Mouse (Mus musculus) telencephalon, adult 2 months (tissue): ENCODE measurements at regions not wholly inside any gene's neighbourhood (a gene's known extent, or its start where the extent isn't known, plus 50 kb on each side); places are given as distances from the start of the nearest gene placed in this dataset.

Experiments
- DNase-seq: peaks from one replicate; pipeline ENCODE4 v3.0.0-alpha.2; 2011; ENCODE audit warnings: low read depth, low spot score

DNA sequence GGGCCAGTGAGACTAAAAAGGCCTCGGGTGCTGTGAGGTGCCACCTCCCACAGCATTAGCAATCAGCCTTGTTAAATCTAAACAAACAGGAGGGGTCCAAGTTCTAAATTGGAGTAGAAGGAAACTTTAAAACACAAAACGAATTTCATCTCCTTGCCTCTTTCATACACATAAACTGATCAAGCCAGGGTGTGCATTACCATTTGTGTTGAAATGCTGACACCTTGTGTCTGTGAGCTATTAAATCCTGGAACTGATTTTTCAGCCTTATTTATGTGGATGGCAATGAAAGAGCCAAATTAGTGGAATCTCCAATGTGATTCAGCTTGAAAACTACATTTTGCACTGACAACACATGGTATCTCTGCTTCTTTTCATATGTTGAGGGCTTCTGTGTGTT lies 114.8 kb downstream of the Pcsk1 start:
- peak; percentile 45 for DNase-seq

- DNase-seq: no peak
Measured at GRCm38 (mm10) chr13:75223944-75224343, 134.3 kb downstream of the Pcsk1 start.

GRCm38 (mm10) chr13:75225581-75226297 lies 136.1 kb downstream of the Pcsk1 start:
- no peak for DNase-seq

DNA sequence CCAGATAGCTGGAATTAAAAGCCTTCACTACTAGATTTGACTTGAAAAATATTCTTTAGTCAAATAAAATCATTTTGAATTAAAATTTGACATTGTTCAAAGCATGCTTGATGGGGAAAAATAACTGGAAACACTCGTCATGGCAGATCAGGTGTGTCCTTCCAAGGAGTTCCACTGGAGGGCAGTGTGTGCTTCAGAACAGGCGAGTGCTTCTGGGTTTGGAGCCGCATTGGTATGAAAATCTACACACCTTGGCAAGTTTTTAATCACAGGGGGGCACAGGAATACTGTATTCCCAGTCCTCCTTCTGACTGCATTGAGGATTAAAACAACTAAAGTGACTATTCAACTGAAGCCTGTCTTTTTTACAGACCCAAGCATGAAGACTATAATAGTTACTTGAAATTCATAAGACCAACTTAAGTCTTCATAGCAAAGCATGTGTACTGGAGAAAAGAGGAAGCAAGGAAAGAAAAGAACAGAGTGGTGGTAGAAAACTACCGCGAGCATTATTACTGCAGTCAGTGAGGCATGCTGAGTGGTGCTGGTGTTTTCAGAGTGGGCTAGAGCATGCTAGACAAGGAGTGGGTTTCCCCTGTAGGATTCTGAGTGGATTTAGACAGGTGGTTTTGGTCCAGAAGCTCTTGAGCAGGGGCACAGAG lies 138.1 kb downstream of the Pcsk1 start:
- DNase-seq: peak; percentile 28

- DNase-seq: no peak
Measured at GRCm38 (mm10) chr13:75236424-75236823, 146.8 kb downstream of the Pcsk1 start.
